Mouse (Mus musculus) heart, embryonic 16.5 days (tissue): ENCODE data around the gene Serpinb6a. TPM values are rescaled to one million over a fixed set of nuclear protein-coding genes. Genes with fewer than 3 reads are reported as not detected.

ENCODE experiments used
- ATAC-seq: fragments of 200-750 bp; cut with Nextera tagmentation; replicated peaks from 2 replicates; pipeline ENCODE4 v1.8.0; 2017; ENCODE audit warnings: moderate number of reproducible peaks; ENCODE audit not compliant: insufficient read depth, low FRiP score; ENCODE audit errors: extremely low read depth
- H3K27ac ChIP-seq: fragments of 300-500 bp; sonication (generic); 2 replicates; pipeline ENCODE4 v1.5.1; 2014; ENCODE audit warnings: mild to moderate bottlenecking, low read length, control low read depth, moderate library complexity
- H3K27me3 ChIP-seq: fragments of 300-500 bp; sonication (generic); 2 replicates; pipeline ENCODE4 v1.6.1; 2014; ENCODE audit warnings: low read length, mixed read lengths; ENCODE audit not compliant: control insufficient read depth, insufficient read depth
- H3K36me3 ChIP-seq: fragments of 300-500 bp; sonication (generic); 2 replicates; pipeline ENCODE4 v1.6.1; 2014; ENCODE audit not compliant: control insufficient read depth, insufficient read depth
- H3K4me1 ChIP-seq: fragments of 300-500 bp; sonication (generic); 2 replicates; pipeline ENCODE4 v1.6.1; 2014; ENCODE audit warnings: low read length, mixed read lengths; ENCODE audit not compliant: control insufficient read depth, insufficient read depth
- H3K4me2 ChIP-seq: fragments of 300-500 bp; sonication (generic); 2 replicates; pipeline ENCODE4 v1.6.1; 2014; ENCODE audit warnings: low read depth, mild to moderate bottlenecking, control low read depth, low read length
- H3K4me3 ChIP-seq: fragments of 300-500 bp; sonication (generic); 2 replicates; pipeline ENCODE4 v1.5.1; 2014; ENCODE audit warnings: mild to moderate bottlenecking, control low read depth, low read length
- H3K9ac ChIP-seq: fragments of 300-500 bp; sonication (generic); 2 replicates; pipeline ENCODE4 v1.6.1; 2014; ENCODE audit warnings: low read length, control low read depth
- H3K9me3 ChIP-seq: fragments of 300-500 bp; sonication (generic); replicated peaks from 2 replicates; pipeline ENCODE4 v1.6.1; 2016; ENCODE audit warnings: low read length; ENCODE audit not compliant: control insufficient read depth
- WGBS: fragments of 180-500 bp; shearing (Covaris S2); extraction: QIAGEN DNeasy Blood & Tissue Kit; methylation state at CpG from one replicate; pipeline ENCODE4 v1.1.7; 2014; 5-methylcytosine and 5-hydroxymethylcytosine counted together
- polyA plus RNA-seq: library from polyadenylated mRNA; unstranded; fragments of >200 nt; fragmentation: Nextera tagmentation; extraction: Ambion mirVana; gene quantifications from 2 replicates; pipeline ENCODE4 v1.2.1, GENCODE M21; 2015

Gene Serpinb6a
- polyA plus RNA-seq, 1 experiment from 2014 or later: 65.8 TPM

DNA sequence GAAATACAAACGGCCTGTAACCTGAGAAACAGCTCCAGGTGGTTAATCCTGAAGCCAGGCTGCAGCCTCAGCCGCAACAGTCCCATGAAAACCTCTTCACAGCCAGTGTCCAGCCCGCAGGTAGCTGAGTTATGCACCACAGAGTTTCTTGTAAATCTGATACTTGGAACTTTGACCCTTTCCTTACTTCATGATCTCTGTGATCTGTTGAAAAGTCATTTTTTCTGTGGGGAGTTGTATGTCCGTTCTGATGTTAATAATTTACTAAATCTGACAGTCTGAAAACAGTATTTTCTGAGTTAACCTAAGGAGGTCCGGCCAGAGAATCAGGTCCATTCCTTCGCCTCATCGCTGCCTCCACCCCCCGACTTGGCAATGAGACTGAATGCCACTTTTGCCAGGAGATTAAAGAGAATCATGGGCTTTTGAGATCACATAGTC is 36.3 kb upstream of the Serpinb6a start:
- H3K4me2 ChIP-seq: peak overlapping the region; percentile 72
- WGBS: 58% methylated on average over 8 of the region's 8 CpGs
- peaks cover 17% of the 10 kb centered on the region for H3K4me1 ChIP-seq
- ATAC-seq: no peak
- peaks cover 3% of the 10 kb centered on the region; the same call in 1 of the 2 replicates for H3K36me3 ChIP-seq
- no peaks in the 10 kb centered on the region for H3K9me3 ChIP-seq
- H3K27ac ChIP-seq: no peak overlapping the region
- no peak overlapping the region for H3K9ac ChIP-seq
- no peak overlapping the region for H3K4me3 ChIP-seq
- H3K27me3 ChIP-seq: no peaks in the 10 kb centered on the region

DNA sequence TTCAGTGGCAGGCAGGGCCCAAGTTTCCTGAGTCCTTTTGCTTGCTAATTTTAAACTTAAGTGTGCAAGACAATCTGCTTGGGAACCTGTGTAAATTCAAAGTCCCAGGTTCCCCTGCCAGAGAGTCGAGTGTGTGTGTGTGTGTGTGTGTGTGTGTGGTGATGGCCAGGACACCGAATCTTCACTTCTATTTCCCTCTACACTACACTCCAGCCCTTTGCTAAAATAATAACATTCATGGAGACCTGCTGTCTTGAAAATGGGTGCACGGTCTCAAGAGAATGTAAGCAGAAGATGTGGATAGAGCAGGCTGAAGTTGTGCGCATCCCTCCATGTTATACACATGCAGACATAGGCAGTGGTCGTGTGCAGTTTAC is 35.5 kb upstream of the Serpinb6a start:
- Histone ChIP-seq H3K27ac (peak overlapping the region; percentile 76), H3K4me3 (peak overlapping the region; percentile 80), H3K9ac (peak overlapping the region; percentile 95), H3K36me3 (peaks cover 11% of the 10 kb centered on the region), H3K4me1 (peaks cover 15% of the 10 kb centered on the region), H3K4me2 (peak overlapping the region; percentile 72), H3K9me3 (no peaks in the 10 kb centered on the region), H3K27me3 (no peaks in the 10 kb centered on the region)
- WGBS: 40% methylated on average over 5 of the region's 5 CpGs
- ATAC-seq: no peak

DNA sequence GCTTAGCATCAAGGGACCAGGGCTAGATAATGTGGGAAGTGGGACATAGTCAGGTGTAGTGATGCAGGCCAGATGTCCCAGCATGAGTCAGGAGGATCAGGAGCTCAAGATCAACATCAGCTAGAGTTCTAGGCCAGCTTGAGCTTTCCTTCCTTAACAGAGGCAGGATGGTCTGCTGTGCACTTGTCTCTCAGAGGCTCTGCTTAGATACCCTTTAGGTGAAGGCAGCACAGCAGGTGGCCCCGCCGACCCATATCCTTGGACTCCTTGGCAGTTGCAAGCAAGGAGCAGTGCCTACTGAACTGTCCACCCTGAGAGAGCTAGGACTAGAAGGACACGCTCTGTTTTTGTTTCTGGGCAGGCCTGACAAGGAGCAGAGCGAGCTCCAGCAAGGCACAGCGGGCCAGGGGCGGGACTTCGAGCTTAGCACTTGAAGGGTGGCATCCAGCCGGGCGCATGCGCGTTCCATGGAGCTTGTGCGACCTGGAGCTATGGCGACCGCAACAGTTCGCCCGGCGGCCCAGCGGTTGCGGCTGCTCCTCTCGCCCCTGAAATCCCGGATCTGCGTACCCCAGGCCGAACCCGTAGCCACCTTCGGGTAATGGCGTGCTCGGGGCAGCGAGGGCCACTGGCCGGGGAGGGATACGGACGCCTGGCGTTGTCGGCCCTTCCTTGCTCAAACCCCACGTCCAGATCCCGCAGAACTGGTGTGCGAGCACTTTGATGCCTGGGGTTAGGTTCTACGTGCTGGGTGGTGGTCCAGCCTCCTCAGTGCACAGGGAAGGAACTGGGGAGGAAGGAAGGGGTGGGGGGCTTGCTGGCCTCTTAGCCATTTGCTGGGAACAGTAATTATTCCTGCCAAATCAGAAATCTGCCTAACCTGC is 34.8 kb upstream of the Serpinb6a start, which contains the start of gene Bphl:
Gene Bphl (plus strand): TSS at position 426 of the 884 bp plus-strand sequence.
- Histone ChIP-seq H3K9me3 (no peaks in the 10 kb centered on the region), H3K4me1 (peaks cover 15% of the 10 kb centered on the region), H3K9ac (peak within 1 kb of the TSS; percentile 95), H3K36me3 (peaks cover 13% of the 10 kb centered on the region), H3K27ac (peak within 1 kb of the TSS; percentile 76), H3K4me3 (peak within 1 kb of the TSS; percentile 80), H3K4me2 (peak within 1 kb of the TSS; percentile 72), H3K27me3 (no peaks in the 10 kb centered on the region)
- ATAC-seq: peak; percentile 91
- WGBS: under 1% methylated on average over 37 of the region's 37 CpGs

DNA sequence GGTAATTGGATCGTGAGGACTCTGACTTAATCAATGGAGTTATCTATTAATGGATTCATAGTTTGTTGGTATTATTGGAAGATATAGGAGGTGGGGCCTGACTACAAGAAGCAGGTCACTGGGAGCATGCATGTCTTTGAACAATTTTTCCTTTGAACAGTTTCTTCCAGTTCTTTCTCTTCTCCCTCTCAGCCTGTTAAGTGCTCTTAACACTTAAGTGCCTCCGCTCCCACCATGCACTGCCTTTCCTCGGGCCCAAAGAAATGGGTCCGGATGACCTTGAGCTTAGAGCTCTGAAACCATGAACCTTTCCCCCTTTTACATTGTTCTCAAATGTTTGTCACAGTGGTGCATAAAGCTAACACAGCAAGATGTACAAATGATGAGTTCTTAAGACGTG is 34.1 kb upstream of the Serpinb6a start:
- 63% methylated on average over 5 of the region's 5 CpGs for WGBS
- Histone ChIP-seq H3K27ac (peak overlapping the region; percentile 76), H3K4me3 (no peak overlapping the region), H3K27me3 (no peaks in the 10 kb centered on the region), H3K4me2 (peak overlapping the region; percentile 72; the same call in 1 of the 2 replicates), H3K9me3 (no peaks in the 10 kb centered on the region), H3K4me1 (peaks cover 15% of the 10 kb centered on the region), H3K36me3 (peaks cover 16% of the 10 kb centered on the region), H3K9ac (peak overlapping the region; percentile 95)
- no peak for ATAC-seq

DNA sequence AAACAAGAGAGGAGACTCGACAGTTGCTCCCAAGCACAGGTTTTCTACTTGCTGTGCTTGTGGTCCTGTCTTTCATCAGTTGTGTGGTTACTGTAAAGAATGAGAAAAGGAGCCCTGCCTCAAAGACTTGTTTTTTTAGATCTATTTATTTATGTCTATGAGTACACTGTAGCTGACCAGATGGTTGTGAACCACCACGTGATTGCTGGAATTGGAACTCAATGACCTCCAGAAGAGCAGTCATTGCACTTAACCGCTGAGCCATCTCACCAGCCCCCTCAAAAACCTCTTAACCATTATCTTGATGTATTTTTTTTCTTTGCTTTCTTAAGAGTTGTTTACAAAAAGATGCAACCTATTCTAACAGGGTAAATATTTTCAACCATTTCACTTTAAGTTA is 32.8 kb upstream of the Serpinb6a start:
- no peak for ATAC-seq
- 80% methylated on average over 3 of the region's 3 CpGs for WGBS
- Histone ChIP-seq H3K4me3 (no peak overlapping the region), H3K4me1 (peaks cover 15% of the 10 kb centered on the region), H3K27ac (no peak overlapping the region), H3K9me3 (no peaks in the 10 kb centered on the region), H3K36me3 (peaks cover 26% of the 10 kb centered on the region), H3K9ac (no peak overlapping the region), H3K27me3 (no peaks in the 10 kb centered on the region), H3K4me2 (no peak overlapping the region)

- Histone ChIP-seq H3K27ac (no peak overlapping the region), H3K9me3 (no peaks in the 10 kb centered on the region), H3K4me2 (no peak overlapping the region), H3K4me1 (peaks cover 5% of the 10 kb centered on the region), H3K4me3 (no peak overlapping the region), H3K9ac (no peak overlapping the region), H3K27me3 (no peaks in the 10 kb centered on the region), H3K36me3 (peaks cover 40% of the 10 kb centered on the region)
- WGBS: 71% methylated on average over 2 of the region's 2 CpGs
- no peak for ATAC-seq
Measured at GRCm38 (mm10) chr13:34032041-34032440, 29.4 kb upstream of the Serpinb6a start.

GRCm38 (mm10) chr13:34021998-34022397 is 19.4 kb upstream of the Serpinb6a start:
- H3K9ac ChIP-seq: no peak overlapping the region
- no peak for ATAC-seq
- H3K4me2 ChIP-seq: no peak overlapping the region
- no peaks in the 10 kb centered on the region for H3K27me3 ChIP-seq
- H3K9me3 ChIP-seq: no peaks in the 10 kb centered on the region; the same call in 1 of the 2 replicates
- peaks cover 42% of the 10 kb centered on the region for H3K36me3 ChIP-seq
- H3K4me3 ChIP-seq: no peak overlapping the region
- no peaks in the 10 kb centered on the region for H3K4me1 ChIP-seq
- 67% methylated on average over 2 of the region's 2 CpGs for WGBS
- H3K27ac ChIP-seq: no peak overlapping the region

GRCm38 (mm10) chr13:34018521-34018920 is 15.9 kb upstream of the Serpinb6a start:
- WGBS: 78% methylated on average over 1 of the region's 1 CpGs

GRCm38 (mm10) chr13:34016927-34017569 is 14.5 kb upstream of the Serpinb6a start:
- H3K27me3 ChIP-seq: no peaks in the 10 kb centered on the region
- H3K9ac ChIP-seq: no peak overlapping the region
- WGBS: 85% methylated on average over 9 of the region's 9 CpGs
- H3K27ac ChIP-seq: no peak overlapping the region
- H3K9me3 ChIP-seq: no peaks in the 10 kb centered on the region; the same call in 1 of the 2 replicates
- no peak overlapping the region for H3K4me3 ChIP-seq
- peaks cover 60% of the 10 kb centered on the region for H3K36me3 ChIP-seq
- no peaks in the 10 kb centered on the region for H3K4me1 ChIP-seq
- H3K4me2 ChIP-seq: no peak overlapping the region
- no peak for ATAC-seq

More at GRCm38 (mm10) chr13:34018521-34018920, 15.9 kb upstream of the Serpinb6a start:
- Histone ChIP-seq H3K9me3 (no peaks in the 10 kb centered on the region; the same call in 1 of the 2 replicates), H3K27me3 (no peaks in the 10 kb centered on the region), H3K4me2 (no peak overlapping the region), H3K27ac (no peak overlapping the region), H3K36me3 (peaks cover 60% of the 10 kb centered on the region), H3K9ac (no peak overlapping the region), H3K4me3 (no peak overlapping the region), H3K4me1 (no peaks in the 10 kb centered on the region)
- no peak for ATAC-seq
